Mouse (Mus musculus): ENCODE measurements around the gene Ndufb4. TPM values are rescaled to one million over a fixed set of nuclear protein-coding genes. Genes with fewer than 3 reads are reported as not detected.
"Not testable (repeated sequence)": the region's sequence is repeated elsewhere in the genome, so short reads cannot be mapped to it uniquely, and the experiment has no call there.

Ndufb4 gene
- total RNA-seq (2022), result 10 to 100 TPM; 66.8 to 77.5 (median 69.6) TPM

- DNase-seq (ENCODE audit: low spot score in 2 of 2), result peak; percentile 95 to 96
Measured at GRCm38 (mm10) chr16:37653731-37654657, at the start of gene Ndufb4. Gene Ndufb4, minus strand, starts transcription at chr16:37654453.

DNA sequence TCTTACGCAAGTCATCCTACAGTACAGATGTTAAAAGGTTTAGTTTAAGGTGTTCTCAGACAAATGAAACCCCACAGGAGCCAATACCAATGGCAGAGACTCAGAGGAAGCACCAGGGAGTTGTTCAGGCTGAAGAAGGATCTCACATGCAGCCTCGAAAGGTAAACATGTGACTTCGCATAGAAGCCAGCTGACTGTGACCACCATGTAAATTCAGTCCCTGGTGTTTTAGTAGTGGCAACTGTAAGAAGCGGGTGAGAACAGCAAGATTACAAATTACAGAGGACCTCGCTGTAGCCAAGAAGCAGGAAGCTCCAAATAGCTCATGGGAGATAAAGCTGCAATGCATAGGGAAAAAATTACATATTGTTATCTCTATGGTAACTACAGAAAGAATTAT is 49.6 kb upstream of the Ndufb4 start:
- no peak for DNase-seq (ENCODE audit: low spot score in 2 of 2)

GRCm38 (mm10) chr16:37700071-37700470 is 45.8 kb upstream of the Ndufb4 start:
- DNase-seq (ENCODE audit: low spot score in 2 of 2), result not testable (repeated sequence)

DNA sequence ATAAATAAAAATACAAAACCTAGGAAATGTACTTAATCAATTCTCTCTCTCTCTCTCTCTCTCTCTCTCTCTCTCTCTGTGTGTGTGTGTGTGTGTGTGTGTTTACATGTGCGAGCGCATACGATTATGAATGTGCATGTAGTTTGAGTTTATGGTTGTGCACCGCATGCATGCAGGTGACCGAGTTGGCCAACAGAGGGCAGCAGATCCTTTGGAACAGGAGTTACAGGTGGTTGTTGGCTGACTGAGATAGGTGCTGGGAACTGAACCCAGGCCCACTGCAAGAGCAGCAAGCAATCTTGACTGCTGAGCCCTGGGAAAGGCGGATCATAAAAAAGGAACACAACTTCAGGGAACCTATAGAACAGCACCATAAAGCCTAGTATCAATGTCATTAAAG is 44.5 kb upstream of the Ndufb4 start:
- no peak for DNase-seq (ENCODE audit: low spot score in 2 of 2)

DNA sequence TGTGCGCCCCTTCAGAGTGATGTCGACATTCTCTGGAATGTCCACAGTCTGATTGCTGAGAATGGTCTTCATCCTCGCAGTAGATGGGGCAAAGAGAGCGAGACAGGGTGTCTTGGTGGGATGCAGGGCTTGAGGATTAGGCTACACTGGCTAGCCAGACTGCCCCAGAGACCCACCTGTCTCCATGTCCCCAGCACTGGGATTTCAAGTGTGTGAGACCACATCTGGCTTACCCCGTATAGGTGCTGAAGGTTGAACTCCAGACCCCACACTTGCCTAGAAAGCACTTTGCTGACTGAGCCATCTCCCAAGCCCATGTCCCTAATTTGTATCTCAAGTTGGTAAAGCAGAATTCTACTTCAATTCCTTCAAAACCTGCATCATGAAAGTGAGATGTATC is 43.0 kb upstream of the Ndufb4 start:
- DNase-seq (ENCODE audit: low spot score in 2 of 2), result no peak

GRCm38 (mm10) chr16:37690932-37691730 is 36.9 kb upstream of the Ndufb4 start:
- no peak for DNase-seq (ENCODE audit: low spot score in 2 of 2)

DNA sequence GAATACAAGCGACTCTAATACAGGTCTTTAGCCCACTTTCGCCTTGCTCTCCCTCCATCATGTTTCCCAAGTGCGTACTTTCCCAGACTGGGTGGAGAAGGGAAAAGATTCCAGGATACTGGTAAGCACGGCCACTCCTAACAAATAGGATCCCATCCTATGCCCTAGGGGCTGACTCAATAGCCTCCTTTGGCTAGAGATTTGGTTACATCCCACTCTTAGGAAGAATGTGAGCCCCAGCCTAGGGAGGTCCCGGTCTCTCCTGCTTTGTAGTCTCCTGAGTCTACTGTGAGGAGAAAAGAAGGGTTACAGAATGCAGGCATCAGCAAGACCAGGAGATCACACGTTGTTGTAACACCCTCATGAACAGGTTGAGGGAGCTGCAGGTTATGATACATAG is 36.2 kb upstream of the Ndufb4 start:
- no peak for DNase-seq (ENCODE audit: low spot score in 2 of 2)

DNA sequence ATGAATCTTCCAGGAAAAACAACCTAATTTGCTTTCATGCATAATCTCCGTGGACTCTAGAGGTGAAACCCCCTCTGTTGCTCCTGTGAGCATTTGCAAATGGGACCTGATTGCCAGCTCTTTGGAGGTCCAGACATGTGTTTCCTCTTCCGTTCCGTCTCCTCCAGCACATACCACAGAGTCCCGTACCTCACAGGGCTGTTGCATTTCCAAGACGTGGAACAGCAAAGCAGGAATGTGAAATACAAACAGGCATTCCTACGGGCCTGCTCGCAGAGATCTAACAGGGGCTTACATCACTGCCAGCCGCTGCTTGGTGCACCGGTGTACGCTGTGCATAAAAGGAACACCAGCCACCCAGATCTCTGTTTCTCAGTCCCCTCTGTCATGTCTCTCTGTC is 35.7 kb upstream of the Ndufb4 start:
- DNase-seq (ENCODE audit: low spot score in 2 of 2), result no peak

- DNase-seq (ENCODE audit: low spot score in 2 of 2), result no peak
Measured at GRCm38 (mm10) chr16:37689251-37689926, 35.1 kb upstream of the Ndufb4 start.

GRCm38 (mm10) chr16:37688181-37688580 is 33.9 kb upstream of the Ndufb4 start:
- no peak for DNase-seq (ENCODE audit: low spot score in 2 of 2)

GRCm38 (mm10) chr16:37687301-37687980 is 33.2 kb upstream of the Ndufb4 start:
- no peak for DNase-seq (ENCODE audit: low spot score in 2 of 2)

DNA sequence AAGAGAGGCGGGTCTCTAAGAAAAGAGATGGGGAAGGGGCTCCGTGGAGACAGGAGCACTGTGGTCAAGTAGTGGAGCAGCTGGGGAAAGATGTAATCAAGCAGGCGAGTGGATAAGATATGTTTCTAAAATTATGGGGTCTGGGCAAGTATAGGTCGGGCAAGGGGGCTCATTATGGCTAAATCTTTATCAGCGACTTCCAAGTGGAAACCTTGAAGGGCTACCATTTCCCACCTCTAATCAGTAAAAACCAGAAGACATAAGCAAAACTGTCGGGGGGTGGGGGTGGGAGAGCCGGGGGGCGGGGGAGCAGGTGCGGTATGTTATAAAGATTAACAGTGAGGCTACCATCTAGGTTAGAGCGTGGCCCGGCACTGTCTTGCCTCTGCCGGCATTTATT is 32.6 kb upstream of the Ndufb4 start:
- DNase-seq (ENCODE audit: low spot score in 2 of 2), result no peak

DNA sequence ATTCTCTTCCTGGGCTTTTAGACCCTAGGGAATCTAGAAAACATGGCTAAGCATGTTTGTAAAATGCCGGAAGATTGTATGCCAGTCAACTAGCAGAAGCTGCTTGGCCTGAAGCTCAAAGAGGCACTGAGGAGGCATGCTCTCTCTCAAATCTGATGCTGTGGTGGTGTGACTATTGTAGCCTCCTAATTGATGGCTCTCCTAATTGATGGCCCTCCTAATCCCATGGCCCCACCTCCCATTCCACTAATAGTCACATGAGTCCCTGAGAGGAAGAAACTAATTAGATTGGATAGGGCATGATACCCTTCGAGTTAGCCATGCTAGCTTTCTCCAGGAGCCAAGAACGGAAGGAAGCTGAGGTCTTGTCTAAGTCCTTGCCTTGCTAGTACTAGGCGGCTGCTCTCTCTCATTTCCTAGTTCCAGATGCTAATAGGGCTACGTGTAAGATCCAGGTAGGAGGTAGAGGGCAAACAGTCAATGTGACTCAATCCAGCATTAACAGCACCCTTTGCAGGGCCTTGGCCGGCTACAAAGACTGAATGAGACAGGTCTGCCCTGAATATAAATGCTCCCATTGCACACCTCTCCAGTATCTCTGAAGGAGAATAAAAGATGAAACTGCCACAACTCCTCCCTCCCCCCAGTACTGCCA is 31.8 kb upstream of the Ndufb4 start:
- no peak for DNase-seq (ENCODE audit: low spot score in 2 of 2)

DNA sequence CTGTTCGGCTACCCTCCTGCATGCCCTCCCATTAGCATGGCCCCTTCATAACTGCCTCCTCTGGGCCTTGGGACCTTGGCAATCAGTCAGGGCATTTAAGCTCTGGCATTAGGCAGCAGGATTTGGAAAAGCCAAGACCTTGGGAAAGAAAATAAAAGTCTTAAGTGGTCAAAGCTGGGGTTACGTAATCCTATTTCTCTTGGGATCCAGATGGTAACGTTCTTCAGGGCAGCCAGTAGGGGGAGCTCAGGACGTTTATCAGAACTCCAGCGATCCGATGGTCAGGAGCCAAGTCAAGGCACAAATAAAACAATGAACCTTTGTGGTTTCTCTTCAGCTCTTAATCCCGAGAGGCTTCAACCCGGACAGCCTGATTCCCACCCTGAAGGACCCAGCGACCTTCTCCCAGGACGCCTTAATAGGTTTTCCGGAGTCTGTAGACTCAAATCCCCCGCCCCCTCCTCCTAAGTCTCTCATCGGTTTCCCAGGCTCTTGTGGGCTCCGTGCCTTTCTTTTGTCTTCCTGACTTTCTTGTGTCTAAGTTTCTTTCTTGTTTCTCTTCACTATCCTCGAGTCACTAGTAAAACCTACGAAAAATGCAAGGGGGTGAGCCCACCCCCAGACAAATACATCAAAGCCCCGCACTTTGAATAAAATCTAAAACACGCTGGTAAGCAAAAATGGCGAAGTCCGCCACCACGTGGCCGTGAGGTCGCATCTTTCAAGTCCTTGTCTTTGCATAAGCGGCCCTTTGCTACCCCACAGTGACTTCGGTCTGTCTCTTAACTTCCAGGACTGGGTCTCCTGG is 30.6 kb upstream of the Ndufb4 start:
- peak; percentile 77 to 80 for DNase-seq (ENCODE audit: low spot score in 2 of 2)

- peak in 1 of 2 experiments; percentile 38 for DNase-seq (ENCODE audit: low spot score in 2 of 2)
Measured at GRCm38 (mm10) chr16:37684259-37684633, 30.0 kb upstream of the Ndufb4 start.

DNA sequence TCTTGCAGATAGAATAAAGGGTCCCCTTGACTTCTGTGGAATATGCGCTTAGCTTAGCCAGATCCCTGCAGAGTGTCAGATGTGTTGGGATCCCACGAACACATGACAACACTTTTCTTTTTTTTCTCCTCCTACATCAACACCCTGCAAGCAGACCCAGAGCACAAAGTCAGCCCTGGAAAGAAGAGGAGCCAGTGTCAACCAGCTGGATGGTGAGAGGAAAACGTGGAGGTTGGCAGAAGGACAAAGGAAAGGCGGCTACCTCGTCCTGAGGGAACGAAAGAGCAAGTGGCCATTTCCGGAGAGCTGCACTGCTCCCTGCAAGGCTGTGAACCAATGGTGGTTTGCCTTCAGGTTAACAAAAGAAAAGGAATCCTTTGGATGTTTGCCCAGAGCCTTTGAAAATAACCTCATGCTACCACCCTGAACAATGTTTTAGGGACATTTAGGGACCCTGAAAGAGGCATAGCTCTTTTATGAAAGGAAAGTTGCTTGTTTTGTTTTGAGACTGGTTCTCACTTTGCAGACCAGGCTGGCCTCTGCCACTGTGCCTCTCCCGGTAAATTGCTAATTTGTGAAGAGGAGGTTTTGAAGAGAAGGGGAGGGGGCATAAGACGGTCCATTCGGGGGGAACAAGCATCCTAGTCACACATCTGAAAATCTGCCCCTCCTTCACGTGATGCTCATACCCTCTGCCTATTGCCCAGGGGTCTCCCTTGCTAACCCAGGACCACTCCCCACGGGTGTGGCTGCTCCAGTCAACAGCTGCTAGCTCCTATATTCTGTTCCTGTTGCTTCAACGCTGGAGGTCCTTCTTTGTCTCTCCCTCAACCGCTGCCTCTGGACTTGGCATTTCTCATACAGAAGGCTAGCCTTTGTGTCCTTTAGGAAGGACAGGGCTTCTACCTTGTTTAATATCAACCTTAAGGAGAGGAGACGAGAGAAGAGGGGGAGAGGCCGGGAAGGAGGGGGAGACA is 29.2 kb upstream of the Ndufb4 start:
- peak in 1 of 2 experiments; percentile 33 for DNase-seq (ENCODE audit: low spot score in 2 of 2)

DNA sequence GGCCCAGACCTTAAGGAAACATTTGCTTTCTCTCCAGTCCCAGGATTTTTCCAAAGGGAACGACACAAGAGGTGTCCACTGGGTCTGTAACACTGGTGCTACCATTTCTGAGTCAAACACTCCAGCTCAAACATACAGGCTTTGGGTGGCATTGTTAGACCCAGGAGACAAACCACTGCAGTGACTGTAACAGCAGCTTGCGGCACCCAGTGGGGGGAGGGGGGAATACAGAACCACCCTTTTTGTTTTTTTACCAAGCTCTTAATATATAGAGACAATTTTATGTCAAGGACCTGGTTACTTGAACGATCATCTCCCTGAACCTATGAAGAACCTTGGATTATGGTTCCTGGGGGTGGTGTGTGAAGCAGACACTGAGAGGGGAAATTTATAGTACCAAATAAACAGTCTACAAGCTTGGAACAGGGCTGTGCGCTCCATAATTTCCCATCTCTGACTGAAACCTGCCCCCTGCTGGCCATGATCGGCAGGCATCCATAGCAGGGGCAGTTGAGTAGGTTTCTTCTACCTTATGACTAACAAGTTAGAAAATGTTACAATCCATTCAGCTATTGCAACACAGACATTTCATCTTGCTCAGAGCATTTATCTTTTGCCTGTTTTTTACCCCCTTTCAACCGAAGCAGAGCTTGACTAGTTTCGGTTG is 28.2 kb upstream of the Ndufb4 start:
- DNase-seq (ENCODE audit: low spot score in 2 of 2), result peak; percentile 87 to 94

GRCm38 (mm10) chr16:37680831-37681230 is 26.6 kb upstream of the Ndufb4 start:
- no peak for DNase-seq (ENCODE audit: low spot score in 2 of 2)

Measured in layer of hippocampus, adult 8-10 months (tissue).